Mouse (Mus musculus) cortical plate, adult 2 months (tissue): Measurements from ENCODE around the gene Ppp2ca.

Experiments used
- CTCF ChIP-seq: fragments of 200-500 bp; IDR thresholded peaks from 2 replicates; pipeline ENCODE4 v1.5.1; 2011; ENCODE audit warnings: mild to moderate bottlenecking, control low read depth, low read length; ENCODE audit not compliant: insufficient read depth; ENCODE audit errors: extremely low read depth
- POLR2A ChIP-seq: fragments of 200-500 bp; IDR thresholded peaks from 2 replicates; pipeline ENCODE4 v1.6.1; 2011; ENCODE audit warnings: mild to moderate bottlenecking, low read length, control low read depth; ENCODE audit not compliant: insufficient read depth; ENCODE audit errors: extremely low read depth

- TF ChIP-seq POLR2A (no peak), CTCF (no peak)
These were observed 28.7 kb downstream of the Ppp2ca start for GRCm38 (mm10) chr11:52127169-52127568.
